Mouse (Mus musculus): ENCODE measurements at regions not wholly inside any gene's neighbourhood (a gene's known extent, or its start where the extent isn't known, plus 50 kb on each side); places are given as distances from the start of the nearest gene placed in this dataset.

- Histone ChIP-seq H3K4me3 (ENCODE audit: low read depth, low read length) (no peak overlapping the region), H3K27ac (ENCODE audit: low read depth, low read length) (no peak overlapping the region), H3K27me3 (replicated peaks; ENCODE audit: control insufficient read depth, insufficient read depth, low read length) (no peaks in the 10 kb centered on the region), H3K4me2 (no peak overlapping the region), H3K4me1 (replicated peaks; ENCODE audit: control insufficient read depth, insufficient read depth, low read length) (no peaks in the 10 kb centered on the region), H3K9me3 (ENCODE audit: control insufficient read depth, low read length) (no peaks in the 10 kb centered on the region), H3K36me3 (ENCODE audit: control insufficient read depth, insufficient read depth, low read length) (no peaks in the 10 kb centered on the region), H3K9ac (ENCODE audit: low read depth, low read length) (no peak overlapping the region)
- WGBS, result 77% methylated on average over 3 of the region's 3 CpGs
- no peak for ATAC-seq (replicated peaks; ENCODE audit: low FRiP score)
- DNase-seq (ENCODE audit: low spot score), result no peak
These were observed 1172.6 kb upstream of the Gulo start for GRCm38 (mm10) chr14:67181586-67181985.

GRCm38 (mm10) chr14:67179549-67179948, 1170.5 kb upstream of the Gulo start:
- ATAC-seq (replicated peaks; ENCODE audit: low FRiP score) (no peak), DNase-seq (ENCODE audit: low spot score) (no peak)
- Histone ChIP-seq H3K27ac (ENCODE audit: low read depth, low read length) (no peak overlapping the region), H3K4me2 (no peak overlapping the region), H3K9ac (ENCODE audit: low read depth, low read length) (no peak overlapping the region), H3K9me3 (ENCODE audit: control insufficient read depth, low read length) (no peaks in the 10 kb centered on the region), H3K36me3 (ENCODE audit: control insufficient read depth, insufficient read depth, low read length) (no peaks in the 10 kb centered on the region), H3K4me3 (ENCODE audit: low read depth, low read length) (no peak overlapping the region), H3K27me3 (replicated peaks; ENCODE audit: control insufficient read depth, insufficient read depth, low read length) (no peaks in the 10 kb centered on the region), H3K4me1 (replicated peaks; ENCODE audit: control insufficient read depth, insufficient read depth, low read length) (no peaks in the 10 kb centered on the region)

GRCm38 (mm10) chr14:67178329-67179039, 1169.5 kb upstream of the Gulo start:
- Histone ChIP-seq H3K36me3 (ENCODE audit: control insufficient read depth, insufficient read depth, low read length) (no peaks in the 10 kb centered on the region), H3K9me3 (ENCODE audit: control insufficient read depth, low read length) (no peaks in the 10 kb centered on the region), H3K4me3 (ENCODE audit: low read depth, low read length) (no peak overlapping the region), H3K27ac (ENCODE audit: low read depth, low read length) (no peak overlapping the region), H3K27me3 (replicated peaks; ENCODE audit: control insufficient read depth, insufficient read depth, low read length) (no peaks in the 10 kb centered on the region), H3K4me1 (replicated peaks; ENCODE audit: control insufficient read depth, insufficient read depth, low read length) (no peaks in the 10 kb centered on the region), H3K9ac (ENCODE audit: low read depth, low read length) (no peak overlapping the region), H3K4me2 (no peak overlapping the region)
- ATAC-seq (replicated peaks; ENCODE audit: low FRiP score) (no peak), DNase-seq (ENCODE audit: low spot score) (no peak)
- WGBS, result 24% methylated on average over 9 of the region's 9 CpGs

GRCm38 (mm10) chr14:67176672-67177071, 1167.7 kb upstream of the Gulo start:
- DNase-seq (ENCODE audit: low spot score), result no peak
- no peak for ATAC-seq (replicated peaks; ENCODE audit: low FRiP score)
- no peak overlapping the region for H3K9ac ChIP-seq (ENCODE audit: low read depth, low read length)
- H3K4me1 ChIP-seq (replicated peaks; ENCODE audit: control insufficient read depth, insufficient read depth, low read length), result no peaks in the 10 kb centered on the region
- no peaks in the 10 kb centered on the region for H3K36me3 ChIP-seq (ENCODE audit: control insufficient read depth, insufficient read depth, low read length)
- no peak overlapping the region for H3K4me3 ChIP-seq (ENCODE audit: low read depth, low read length)
- H3K27ac ChIP-seq (ENCODE audit: low read depth, low read length), result no peak overlapping the region
- H3K4me2 ChIP-seq, result no peak overlapping the region
- no peaks in the 10 kb centered on the region for H3K9me3 ChIP-seq (ENCODE audit: control insufficient read depth, low read length)
- H3K27me3 ChIP-seq (replicated peaks; ENCODE audit: control insufficient read depth, insufficient read depth, low read length), result no peaks in the 10 kb centered on the region
- 65% methylated on average over 6 of the region's 6 CpGs for WGBS

GRCm38 (mm10) chr14:67176100-67176499, 1167.1 kb upstream of the Gulo start:
- Histone ChIP-seq H3K9ac (ENCODE audit: low read depth, low read length) (no peak overlapping the region), H3K27ac (ENCODE audit: low read depth, low read length) (no peak overlapping the region), H3K4me2 (no peak overlapping the region), H3K4me3 (ENCODE audit: low read depth, low read length) (no peak overlapping the region), H3K9me3 (ENCODE audit: control insufficient read depth, low read length) (no peaks in the 10 kb centered on the region), H3K36me3 (ENCODE audit: control insufficient read depth, insufficient read depth, low read length) (no peaks in the 10 kb centered on the region), H3K27me3 (replicated peaks; ENCODE audit: control insufficient read depth, insufficient read depth, low read length) (no peaks in the 10 kb centered on the region), H3K4me1 (replicated peaks; ENCODE audit: control insufficient read depth, insufficient read depth, low read length) (no peaks in the 10 kb centered on the region)
- WGBS, result 78% methylated on average over 6 of the region's 6 CpGs
- ATAC-seq (replicated peaks; ENCODE audit: low FRiP score) (no peak), DNase-seq (ENCODE audit: low spot score) (no peak)

GRCm38 (mm10) chr14:67174929-67175328, 1165.9 kb upstream of the Gulo start:
- ATAC-seq (replicated peaks; ENCODE audit: low FRiP score), result no peak

GRCm38 (mm10) chr14:67170801-67171200, 1161.8 kb upstream of the Gulo start:
- DNase-seq (ENCODE audit: low spot score), result no peak
- H3K4me3 ChIP-seq (ENCODE audit: low read depth, low read length), result no peak overlapping the region
- 86% methylated on average over 6 of the region's 6 CpGs for WGBS
- no peaks in the 10 kb centered on the region for H3K9me3 ChIP-seq (ENCODE audit: control insufficient read depth, low read length)
- ATAC-seq (replicated peaks; ENCODE audit: low FRiP score), result no peak
- H3K4me1 ChIP-seq (replicated peaks; ENCODE audit: control insufficient read depth, insufficient read depth, low read length), result no peaks in the 10 kb centered on the region
- no peaks in the 10 kb centered on the region for H3K36me3 ChIP-seq (ENCODE audit: control insufficient read depth, insufficient read depth, low read length)
- no peak overlapping the region for H3K9ac ChIP-seq (ENCODE audit: low read depth, low read length)
- no peak overlapping the region for H3K27ac ChIP-seq (ENCODE audit: low read depth, low read length)
- H3K27me3 ChIP-seq (replicated peaks; ENCODE audit: control insufficient read depth, insufficient read depth, low read length), result no peaks in the 10 kb centered on the region
- no peak overlapping the region for H3K4me2 ChIP-seq

More at GRCm38 (mm10) chr14:67174929-67175328, 1165.9 kb upstream of the Gulo start:
- Histone ChIP-seq H3K4me3 (ENCODE audit: low read depth, low read length) (no peak overlapping the region), H3K27ac (ENCODE audit: low read depth, low read length) (no peak overlapping the region), H3K4me1 (replicated peaks; ENCODE audit: control insufficient read depth, insufficient read depth, low read length) (no peaks in the 10 kb centered on the region), H3K9ac (ENCODE audit: low read depth, low read length) (no peak overlapping the region), H3K27me3 (replicated peaks; ENCODE audit: control insufficient read depth, insufficient read depth, low read length) (no peaks in the 10 kb centered on the region), H3K36me3 (ENCODE audit: control insufficient read depth, insufficient read depth, low read length) (no peaks in the 10 kb centered on the region), H3K9me3 (ENCODE audit: control insufficient read depth, low read length) (no peaks in the 10 kb centered on the region), H3K4me2 (no peak overlapping the region)
- DNase-seq (ENCODE audit: low spot score), result no peak
- WGBS, result 71% methylated on average over 7 of the region's 7 CpGs

GRCm38 (mm10) chr14:67170248-67170647, 1161.2 kb upstream of the Gulo start:
- Histone ChIP-seq H3K4me3 (ENCODE audit: low read depth, low read length) (no peak overlapping the region), H3K9me3 (ENCODE audit: control insufficient read depth, low read length) (no peaks in the 10 kb centered on the region), H3K9ac (ENCODE audit: low read depth, low read length) (no peak overlapping the region), H3K4me2 (no peak overlapping the region), H3K27ac (ENCODE audit: low read depth, low read length) (no peak overlapping the region), H3K36me3 (ENCODE audit: control insufficient read depth, insufficient read depth, low read length) (no peaks in the 10 kb centered on the region), H3K27me3 (replicated peaks; ENCODE audit: control insufficient read depth, insufficient read depth, low read length) (no peaks in the 10 kb centered on the region), H3K4me1 (replicated peaks; ENCODE audit: control insufficient read depth, insufficient read depth, low read length) (no peaks in the 10 kb centered on the region)
- ATAC-seq (replicated peaks; ENCODE audit: low FRiP score) (no peak), DNase-seq (ENCODE audit: low spot score) (no peak)
- 32% methylated on average over 3 of the region's 3 CpGs for WGBS

GRCm38 (mm10) chr14:67169201-67169600, 1160.2 kb upstream of the Gulo start:
- ATAC-seq (replicated peaks; ENCODE audit: low FRiP score), result no peak
- WGBS, result 79% methylated on average over 1 of the region's 1 CpGs

More at GRCm38 (mm10) chr14:67169201-67169600, 1160.2 kb upstream of the Gulo start:
- Histone ChIP-seq H3K4me1 (replicated peaks; ENCODE audit: control insufficient read depth, insufficient read depth, low read length) (no peaks in the 10 kb centered on the region), H3K27me3 (replicated peaks; ENCODE audit: control insufficient read depth, insufficient read depth, low read length) (no peaks in the 10 kb centered on the region), H3K4me2 (no peak overlapping the region), H3K9me3 (ENCODE audit: control insufficient read depth, low read length) (no peaks in the 10 kb centered on the region), H3K36me3 (ENCODE audit: control insufficient read depth, insufficient read depth, low read length) (no peaks in the 10 kb centered on the region), H3K4me3 (ENCODE audit: low read depth, low read length) (no peak overlapping the region), H3K27ac (ENCODE audit: low read depth, low read length) (no peak overlapping the region), H3K9ac (ENCODE audit: low read depth, low read length) (no peak overlapping the region)
- DNase-seq (ENCODE audit: low spot score), result no peak
